24 mouse cellular contexts compared by ENCODE assay signal in genomic region chr12:77776755-77777154, GRCm38 (mm10).
DNase-seq lines count a peak whose midpoint lies in the region; ATAC-seq lines count a peak whose summit lies in the region.
"Had no signal": no experiment of that assay in that cellular context is flagged by ENCODE, and none has a peak within 500 bp of the region (broad histone marks: within the 10 kb centered on the region; RNA-seq: fewer than 3 reads in every experiment).

No protein-coding gene starts in this region.

- peak; percentile 68 for DNase-seq in heart, adult 11 months
- no peak for DNase-seq in urinary bladder, postnatal 4 days (ENCODE audit: low spot score in 2 of 2)
- DNase-seq: adrenal gland, adult 2 months; adrenal gland, postnatal 14 days; B cell, adult 2 months; cerebellum, adult 11 months; cerebellum, adult 2 months; cerebellum, adult 9-11 months; cerebellum, postnatal 36 days; gastrocnemius, postnatal 10 days; heart, adult 18-20 months; heart, postnatal 14 days; heart, postnatal 4 days had no signal

- no peaks in the 10 kb centered on the region for H3K9me3 ChIP-seq in heart, embryonic 11.5 days (replicated peaks; ENCODE audit: control insufficient read depth, low read length)
- H3K9me3 ChIP-seq in midbrain, embryonic 13.5 days = no peaks in the 10 kb centered on the region
- H3K9me3 ChIP-seq in midbrain, embryonic 16.5 days (replicated peaks; ENCODE audit: control insufficient read depth, low read length, poor library complexity, severe bottlenecking) = no peaks in the 10 kb centered on the region
- H3K9me3 ChIP-seq: forebrain, embryonic 10.5 days; forebrain, embryonic 13.5 days; G1E; heart, embryonic 13.5 days; hindbrain, embryonic 15.5 days had no signal

- no peak overlapping the region for H3K4me2 ChIP-seq in heart, embryonic 11.5 days
- no peak overlapping the region for H3K4me2 ChIP-seq in midbrain, embryonic 13.5 days (replicated peaks)
- H3K4me2 ChIP-seq in midbrain, embryonic 16.5 days (ENCODE audit: low read length) = no peak overlapping the region
- H3K4me2 ChIP-seq: forebrain, embryonic 13.5 days; heart, embryonic 13.5 days; hindbrain, embryonic 15.5 days had no signal

- no peak overlapping the region for H3K4me3 ChIP-seq in heart, embryonic 11.5 days (ENCODE audit: low read depth, low read length)
- H3K4me3 ChIP-seq in midbrain, embryonic 13.5 days (replicated peaks) = no peak overlapping the region
- no peak overlapping the region for H3K4me3 ChIP-seq in midbrain, embryonic 16.5 days (ENCODE audit: low read depth, low read length)
- H3K4me3 ChIP-seq: forebrain, embryonic 10.5 days; forebrain, embryonic 13.5 days; heart, embryonic 13.5 days; hindbrain, embryonic 15.5 days had no signal

- ATAC-seq in heart, embryonic 11.5 days (replicated peaks; ENCODE audit: insufficient number of reproducible peaks, low FRiP score, low TSS enrichment) = no peak
- ATAC-seq in midbrain, embryonic 13.5 days = no peak
- ATAC-seq in midbrain, embryonic 16.5 days = no peak
- peak; percentile 60 for ATAC-seq in megakaryocyte progenitor cell, adult 5-6 weeks (replicated peaks; ENCODE audit: poor library complexity)
- ATAC-seq: forebrain, embryonic 13.5 days; intestine, postnatal 0 days had no signal

- WGBS in heart, embryonic 11.5 days (ENCODE audit: insufficient replicate concordance) = 64% methylated on average over 8 of the region's 8 CpGs
- 88% methylated on average over 8 of the region's 8 CpGs for WGBS in midbrain, embryonic 13.5 days
- 84% methylated on average over 8 of the region's 8 CpGs for WGBS in midbrain, embryonic 16.5 days

- no peak overlapping the region for H3K9ac ChIP-seq in heart, embryonic 11.5 days (ENCODE audit: low read depth, low read length)
- H3K9ac ChIP-seq in midbrain, embryonic 13.5 days (replicated peaks) = no peak overlapping the region
- H3K9ac ChIP-seq in midbrain, embryonic 16.5 days (ENCODE audit: low read depth, low read length) = no peak overlapping the region
- H3K9ac ChIP-seq: forebrain, embryonic 13.5 days; heart, embryonic 13.5 days; hindbrain, embryonic 15.5 days had no signal

- H3K4me1 ChIP-seq in heart, embryonic 11.5 days (ENCODE audit: control insufficient read depth, insufficient read depth, low read length) = no peaks in the 10 kb centered on the region
- H3K4me1 ChIP-seq in midbrain, embryonic 13.5 days (replicated peaks) = peaks cover 40% of the 10 kb centered on the region
- H3K4me1 ChIP-seq in midbrain, embryonic 16.5 days (ENCODE audit: control insufficient read depth, insufficient read depth, low read length) = peaks cover 22% of the 10 kb centered on the region
- H3K4me1 ChIP-seq: heart, embryonic 13.5 days had no signal

- no peak overlapping the region for H3K27ac ChIP-seq in heart, embryonic 11.5 days (ENCODE audit: low read depth, low read length)
- H3K27ac ChIP-seq in midbrain, embryonic 13.5 days = peak overlapping the region; percentile 48; the same call in 1 of the 2 replicates
- H3K27ac ChIP-seq in midbrain, embryonic 16.5 days (ENCODE audit: low read length) = no peak overlapping the region
- H3K27ac ChIP-seq: forebrain, embryonic 10.5 days; forebrain, embryonic 13.5 days; heart, embryonic 13.5 days had no signal

- 0 out of 2 replicates have a peak, but pooled peaks cover 3% of the 10 kb centered on the region for H3K27me3 ChIP-seq in heart, embryonic 11.5 days (ENCODE audit: control insufficient read depth, insufficient read depth, low read length)
- no peaks in the 10 kb centered on the region for H3K27me3 ChIP-seq in midbrain, embryonic 13.5 days
- H3K27me3 ChIP-seq in midbrain, embryonic 16.5 days (ENCODE audit: control insufficient read depth, insufficient read depth, low read depth, low read length) = no peaks in the 10 kb centered on the region
- H3K27me3 ChIP-seq: CH12.LX; forebrain, embryonic 13.5 days; hindbrain, embryonic 15.5 days had no signal

- H3K36me3 ChIP-seq in heart, embryonic 11.5 days (ENCODE audit: control insufficient read depth, insufficient read depth, low read length) = no peaks in the 10 kb centered on the region
- H3K36me3 ChIP-seq in midbrain, embryonic 13.5 days = no peaks in the 10 kb centered on the region
- no peaks in the 10 kb centered on the region for H3K36me3 ChIP-seq in midbrain, embryonic 16.5 days (ENCODE audit: control insufficient read depth, insufficient read depth, low read length)
- H3K36me3 ChIP-seq: forebrain, embryonic 10.5 days; G1E; heart, embryonic 13.5 days; hindbrain, embryonic 15.5 days had no signal
